Mouse (Mus musculus): ENCODE data around the gene Lasp1. TPM values are rescaled to one million over a fixed set of nuclear protein-coding genes. Genes with fewer than 3 reads are reported as not detected.

Gene Lasp1
- polyA plus RNA-seq, 1 experiment, result 56.3 TPM

DNA sequence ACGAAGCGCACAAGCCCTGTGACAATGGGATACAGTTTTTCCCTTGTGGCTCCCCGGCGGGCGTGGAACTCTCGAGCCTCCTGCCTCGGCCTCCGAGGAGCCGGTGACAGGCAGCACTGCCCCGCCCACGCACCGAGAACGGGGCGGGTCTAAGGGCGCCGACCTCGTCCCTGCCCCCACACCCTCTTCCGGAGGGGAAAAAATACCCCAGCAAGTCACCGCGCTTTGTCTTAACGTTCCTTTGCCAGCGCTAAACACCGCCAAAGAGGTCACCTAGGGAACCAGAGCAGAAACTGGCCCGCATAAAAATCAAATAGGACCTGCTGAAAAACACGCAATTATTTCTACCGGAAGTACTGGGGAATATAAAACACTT is 84.7 kb downstream of the Lasp1 start:
- Histone ChIP-seq H3K4me1 (ENCODE audit: control insufficient read depth, insufficient read depth, insufficient read length, low read length) (no peaks in the 10 kb centered on the region), H3K4me3 (ENCODE audit: insufficient read depth, low read depth, low read length) (peak overlapping the region; percentile 80), H3K27ac (replicated peaks; ENCODE audit: low read depth, low read length) (peak overlapping the region; percentile 90)

DNA sequence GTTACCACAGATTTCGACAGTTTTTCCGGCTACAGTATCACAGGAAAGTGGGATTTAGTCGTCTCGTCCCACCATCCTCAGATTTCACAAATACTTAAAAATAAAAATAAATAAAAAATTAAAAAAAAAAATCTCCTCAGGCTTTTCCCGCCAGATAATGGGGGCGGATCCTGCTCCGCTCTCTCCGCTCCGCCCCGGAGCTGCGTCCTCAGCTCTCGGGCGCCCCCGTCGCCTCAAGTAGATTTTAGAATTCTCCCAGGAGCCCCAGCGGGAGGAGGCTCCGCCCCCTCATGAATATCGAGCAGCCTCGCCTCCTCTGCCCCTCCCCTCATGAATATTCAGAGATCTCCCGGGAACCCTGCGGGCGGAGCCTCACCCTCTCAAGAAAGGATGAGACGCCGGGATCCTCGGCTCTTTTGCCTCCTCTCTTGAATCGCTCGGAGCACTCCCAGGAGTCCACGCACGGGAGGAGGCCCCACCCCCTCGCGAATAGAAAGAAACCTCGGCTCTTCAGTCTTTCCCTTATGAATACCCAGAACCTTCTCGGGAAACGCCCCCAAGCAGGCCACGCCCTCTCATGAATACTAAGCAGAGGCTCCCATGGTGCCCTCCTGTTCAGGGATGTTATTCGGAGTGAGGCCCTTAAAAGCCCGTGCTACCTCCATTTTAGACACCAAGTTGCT is 85.3 kb downstream of the Lasp1 start, which contains the start of gene Fbxo47:
Gene Fbxo47 (minus strand): TSS at position 237 of the 683 bp plus-strand sequence.
- no peaks in the 10 kb centered on the region for H3K4me1 ChIP-seq (ENCODE audit: control insufficient read depth, insufficient read depth, insufficient read length, low read length)
- peak within 1 kb of the TSS; percentile 80 for H3K4me3 ChIP-seq (ENCODE audit: insufficient read depth, low read depth, low read length)
- peak within 1 kb of the TSS; percentile 90 for H3K27ac ChIP-seq (replicated peaks; ENCODE audit: low read depth, low read length)

DNA sequence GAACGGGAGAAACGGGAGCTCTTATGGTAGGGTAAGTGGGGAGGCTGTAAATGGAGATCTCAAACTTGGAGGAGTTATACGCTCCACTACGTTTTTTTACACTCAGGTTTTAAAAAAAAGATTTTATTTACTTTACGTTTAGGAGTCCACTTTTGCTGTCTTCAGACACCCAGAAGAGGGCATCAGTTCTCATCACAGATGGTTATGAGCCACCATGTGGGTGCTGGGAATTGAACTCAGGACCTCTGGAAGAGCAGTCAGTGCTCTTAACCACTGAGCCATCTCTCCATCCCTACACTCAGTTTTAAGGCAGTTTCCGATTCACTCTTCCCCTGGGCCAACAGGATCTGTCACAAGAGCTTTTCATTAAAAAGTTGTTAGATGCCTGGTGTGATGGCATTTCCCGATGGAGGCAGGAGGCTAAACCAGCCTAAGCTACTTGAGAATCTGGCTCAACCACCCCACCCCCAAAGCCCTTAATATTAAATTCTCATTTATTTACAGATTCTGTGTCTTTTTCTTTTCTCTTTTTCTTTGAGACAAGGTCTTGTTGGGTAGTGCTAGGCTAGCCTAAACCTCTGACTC is 85.9 kb downstream of the Lasp1 start:
- Histone ChIP-seq H3K4me3 (ENCODE audit: insufficient read depth, low read depth, low read length) (peak overlapping the region; percentile 65), H3K4me1 (ENCODE audit: control insufficient read depth, insufficient read depth, insufficient read length, low read length) (no peaks in the 10 kb centered on the region), H3K27ac (replicated peaks; ENCODE audit: low read depth, low read length) (0 out of 2 replicates have a peak overlapping the region, but pooled peaks have one; percentile 9)

DNA sequence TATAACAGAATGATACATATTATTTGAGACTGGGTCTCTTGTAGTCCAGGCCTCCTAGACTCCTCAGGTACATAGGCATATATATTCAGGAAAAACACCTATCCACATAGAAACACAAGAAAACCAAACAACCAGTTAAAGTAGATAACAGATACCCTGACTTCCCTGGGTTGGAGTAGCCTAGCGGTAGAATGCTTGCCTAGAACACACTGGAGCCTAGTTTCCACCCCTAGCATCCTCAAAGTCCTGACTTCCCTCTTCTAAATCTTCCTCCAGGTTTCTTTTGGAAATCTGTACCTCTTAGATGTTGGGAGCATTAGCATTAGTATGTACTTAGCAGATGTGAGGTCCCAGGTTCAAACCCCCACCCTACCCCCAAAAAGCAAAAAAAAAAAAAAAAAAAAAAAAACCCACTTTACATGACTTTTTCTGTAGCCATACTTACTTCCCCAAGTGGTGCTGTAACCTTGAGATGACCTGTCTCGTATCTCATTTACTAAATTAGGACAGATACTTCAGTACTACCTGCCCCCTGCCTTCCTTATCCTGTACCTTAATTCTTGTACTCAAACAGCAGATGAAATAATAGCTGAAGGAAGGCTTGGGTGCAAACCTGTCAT is 86.6 kb downstream of the Lasp1 start:
- Histone ChIP-seq H3K4me3 (ENCODE audit: insufficient read depth, low read depth, low read length) (no peak overlapping the region), H3K27ac (replicated peaks; ENCODE audit: low read depth, low read length) (no peak overlapping the region), H3K4me1 (ENCODE audit: control insufficient read depth, insufficient read depth, insufficient read length, low read length) (no peaks in the 10 kb centered on the region)

Other genes with a start within 250 kb of the Lasp1 start
- 0.21 and 0.32 TPM in 2 replicates for gene Srcin1, start 222.8 kb upstream of the Lasp1 start, polyA plus RNA-seq (2012; ENCODE audit: insufficient read depth, insufficient read length, missing spikeins)
- gene Epop, start 169.3 kb upstream of the Lasp1 start, polyA plus RNA-seq (2012; ENCODE audit: insufficient read depth, insufficient read length, missing spikeins), result not detected in 2 replicates
- 10.9 and 12.9 TPM in 2 replicates for gene Mllt6, start 135.6 kb upstream of the Lasp1 start, polyA plus RNA-seq (2012; ENCODE audit: insufficient read depth, insufficient read length, missing spikeins)
- 420 and 579 TPM in 2 replicates for gene Cisd3, start 113.2 kb upstream of the Lasp1 start, polyA plus RNA-seq (2012; ENCODE audit: insufficient read depth, insufficient read length, missing spikeins)
- gene Pcgf2, start 98.5 kb upstream of the Lasp1 start, polyA plus RNA-seq (2012; ENCODE audit: insufficient read depth, insufficient read length, missing spikeins), result 6.8 and 12.7 TPM in 2 replicates
- 364 and 464 TPM in 2 replicates for gene Psmb3, start 95.6 kb upstream of the Lasp1 start, polyA plus RNA-seq (2012; ENCODE audit: insufficient read depth, insufficient read length, missing spikeins)
- 6.1 and 10.3 TPM in 2 replicates for gene Pip4k2b, start 54.3 kb upstream of the Lasp1 start, polyA plus RNA-seq (2012; ENCODE audit: insufficient read depth, insufficient read length, missing spikeins)
- 5.8 and 7.1 TPM in 2 replicates for gene Cwc25, start 32.4 kb upstream of the Lasp1 start, polyA plus RNA-seq (2012; ENCODE audit: insufficient read depth, insufficient read length, missing spikeins)
- gene 1700001P01Rik, start 23.1 kb upstream of the Lasp1 start, polyA plus RNA-seq (2012; ENCODE audit: insufficient read depth, insufficient read length, missing spikeins), result not detected in 2 replicates
- gene Rpl23, start 16.6 kb upstream of the Lasp1 start, polyA plus RNA-seq (2012; ENCODE audit: insufficient read depth, insufficient read length, missing spikeins), result 268 and 348 TPM in 2 replicates
- gene B230217C12Rik, start 41.8 kb downstream of the Lasp1 start, polyA plus RNA-seq (2012; ENCODE audit: insufficient read depth, insufficient read length, missing spikeins), result 0.59 and 2.0 TPM in 2 replicates
- 1.3 and 1.8 TPM in 2 replicates for gene Fbxo47, start 85.2 kb downstream of the Lasp1 start, polyA plus RNA-seq (2012; ENCODE audit: insufficient read depth, insufficient read length, missing spikeins)
- 0.38 and 0.55 TPM in 2 replicates for gene Plxdc1, start 187.4 kb downstream of the Lasp1 start, polyA plus RNA-seq (2012; ENCODE audit: insufficient read depth, insufficient read length, missing spikeins)
- gene Arl5c, start 197.2 kb downstream of the Lasp1 start, polyA plus RNA-seq (2012; ENCODE audit: insufficient read depth, insufficient read length, missing spikeins), result 0.87 TPM in 1 of 2 replicates, not detected in the other
- 2.6 and 3.4 TPM in 2 replicates for gene Cacnb1, start 224.0 kb downstream of the Lasp1 start, polyA plus RNA-seq (2012; ENCODE audit: insufficient read depth, insufficient read length, missing spikeins)
- 937 and 961 TPM in 2 replicates for gene Rpl19, start 227.7 kb downstream of the Lasp1 start, polyA plus RNA-seq (2012; ENCODE audit: insufficient read depth, insufficient read length, missing spikeins)